Mouse (Mus musculus) spleen, adult 2 months (tissue): Measurements from ENCODE around the gene Ubr4.

Source experiments
- CTCF ChIP-seq: fragments of 200-500 bp; IDR thresholded peaks from 2 replicates; pipeline ENCODE4 v1.5.1; 2011; ENCODE audit warnings: mild to moderate bottlenecking, inconsistent platforms; ENCODE audit not compliant: insufficient read depth, insufficient read length, insufficient replicate concordance; ENCODE audit errors: extremely low read depth
- POLR2A ChIP-seq: fragments of 200-500 bp; IDR thresholded peaks from 2 replicates; pipeline ENCODE4 v1.6.1; 2011; ENCODE audit warnings: low read depth, low read length, inconsistent platforms

DNA sequence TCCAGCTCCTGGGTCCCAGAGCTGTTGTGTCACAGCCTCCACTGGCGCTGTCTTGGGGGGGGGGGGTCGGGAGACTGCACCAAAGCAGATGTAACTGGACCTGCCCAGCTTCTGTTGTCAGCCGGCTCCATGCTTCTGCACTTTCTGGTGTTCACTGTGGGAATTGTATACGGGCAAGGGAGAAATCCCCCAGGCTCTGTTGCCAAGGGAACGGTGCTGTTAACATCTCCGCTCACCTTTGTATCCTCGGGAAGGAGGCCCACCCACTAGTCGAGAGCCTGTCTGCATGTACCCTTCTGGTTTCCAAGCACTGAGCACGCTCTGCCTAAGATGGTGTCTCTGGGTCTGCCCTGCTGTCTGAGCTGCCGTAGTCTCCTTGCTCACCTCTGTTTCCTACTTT is 134.7 kb downstream of the Ubr4 start:
- no peak for TF ChIP-seq CTCF
- no peak for TF ChIP-seq POLR2A
